Mouse (Mus musculus): ENCODE results near the gene 1700001C02Rik. TPM values are rescaled to one million over a fixed set of nuclear protein-coding genes. Genes with fewer than 3 reads are reported as not detected.

Gene 1700001C02Rik
- total RNA-seq, 2 experiments from 2014 or later: not detected

GRCm38 (mm10) chr5:30490845-30491244, 25.0 kb downstream of the 1700001C02Rik start:
- intact Hi-C loops (cut with DNase I): no loop called here
- no peak for DNase-seq (ENCODE audit: low spot score)

GRCm38 (mm10) chr5:30493723-30494122, 27.9 kb downstream of the 1700001C02Rik start:
- intact Hi-C loops (cut with DNase I): no loop called here
- DNase-seq (ENCODE audit: low spot score): no peak

DNA sequence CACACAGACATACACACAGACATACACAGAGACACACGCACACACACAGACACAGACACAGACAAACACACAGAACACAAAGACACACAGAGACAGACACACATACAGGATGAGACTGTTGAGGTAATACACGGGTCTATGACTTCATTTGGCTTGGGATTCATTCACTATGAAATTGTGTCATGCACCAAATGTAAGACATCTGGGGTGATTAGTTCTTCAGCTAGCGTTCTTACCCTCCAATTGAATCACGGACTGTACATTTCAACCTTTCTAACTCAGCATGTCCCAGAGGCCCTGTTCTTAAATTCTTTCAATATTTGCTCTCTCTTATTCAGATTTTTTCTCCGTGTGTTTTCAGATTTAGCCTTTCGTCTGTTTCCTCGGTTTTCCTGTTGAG, 28.8 kb downstream of the 1700001C02Rik start:
- intact Hi-C loops (cut with DNase I): no loop called here
- no peak for DNase-seq (ENCODE audit: low spot score)

GRCm38 (mm10) chr5:30495288-30495687, 29.4 kb downstream of the 1700001C02Rik start:
- intact Hi-C loops (cut with DNase I): no loop called here

GRCm38 (mm10) chr5:30496821-30497220, 31.0 kb downstream of the 1700001C02Rik start:
- intact Hi-C loops (cut with DNase I): no loop called here
- DNase-seq (ENCODE audit: low spot score): no peak

More at GRCm38 (mm10) chr5:30495288-30495687, 29.4 kb downstream of the 1700001C02Rik start:
- DNase-seq (ENCODE audit: low spot score): no peak

DNA sequence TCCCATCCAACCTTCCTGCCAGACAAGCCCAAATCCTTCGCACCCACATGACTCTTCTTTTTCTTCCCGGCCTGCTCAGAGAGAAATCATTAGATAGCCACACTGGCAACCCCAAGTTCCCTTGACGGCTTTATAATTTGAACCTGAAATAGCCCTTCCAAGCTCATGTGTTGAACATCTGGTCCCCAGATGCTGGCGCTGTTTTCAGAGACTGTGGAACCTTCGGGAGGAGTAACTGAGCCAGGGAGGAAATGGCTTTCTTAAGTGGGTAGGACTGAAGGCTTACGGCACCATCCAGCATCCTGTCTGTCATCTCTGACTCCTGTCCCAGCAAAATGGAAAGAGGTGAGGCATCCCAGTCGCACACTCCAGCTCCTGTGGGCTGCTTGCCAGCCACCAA, 31.5 kb downstream of the 1700001C02Rik start:
- intact Hi-C loops (cut with DNase I): no loop called here

DNA sequence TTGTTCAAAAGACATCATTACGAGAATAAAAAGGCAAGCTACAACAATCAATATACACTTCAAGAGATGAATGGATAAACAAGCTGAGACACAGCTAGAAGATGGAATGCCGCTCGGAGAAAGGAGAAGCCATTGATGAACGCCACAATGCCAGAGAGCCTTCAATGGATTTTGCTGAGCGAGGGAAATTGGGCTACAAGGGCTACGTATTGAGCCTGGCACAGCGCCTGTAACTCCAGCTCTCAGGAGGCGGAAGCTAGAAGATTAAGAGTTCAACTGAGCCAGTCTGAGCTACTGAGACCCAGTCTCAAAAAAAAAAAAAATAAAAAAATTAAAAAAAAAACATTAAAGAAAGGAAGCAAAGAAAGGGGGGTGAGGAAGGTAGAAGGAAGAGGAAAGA, 47.3 kb downstream of the 1700001C02Rik start:
- intact Hi-C loops (cut with DNase I): no loop called here
- DNase-seq (ENCODE audit: low spot score): no peak

More for the DNA sequence above, 31.5 kb downstream of the 1700001C02Rik start:
- no peak for DNase-seq (ENCODE audit: low spot score)

DNA sequence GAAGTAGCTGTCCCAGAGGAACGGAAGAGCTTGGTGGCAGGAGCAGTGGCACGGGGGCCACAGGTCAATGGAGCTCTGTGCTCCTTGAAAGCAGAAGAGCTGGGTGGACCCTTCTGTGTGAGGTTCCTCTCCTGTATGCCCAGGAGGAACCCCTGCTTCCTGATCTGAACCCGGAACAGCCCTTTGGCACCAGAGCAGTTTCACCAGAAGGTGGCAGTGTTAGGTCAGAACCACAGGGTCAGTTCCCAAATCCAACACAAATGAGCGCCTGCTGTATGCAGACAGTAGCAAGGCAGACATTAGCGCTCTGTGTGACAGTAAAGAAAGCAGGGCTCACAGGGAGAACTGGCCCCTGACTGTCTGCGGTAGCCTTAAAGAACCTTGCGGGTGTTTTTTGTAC, 50.5 kb downstream of the 1700001C02Rik start:
- intact Hi-C loops (cut with DNase I): loop anchor here (1.0 to 2.0 kb wide), 2 partner anchors 122 to 166 kb away; no protein-coding TSS in a partner anchor

DNA sequence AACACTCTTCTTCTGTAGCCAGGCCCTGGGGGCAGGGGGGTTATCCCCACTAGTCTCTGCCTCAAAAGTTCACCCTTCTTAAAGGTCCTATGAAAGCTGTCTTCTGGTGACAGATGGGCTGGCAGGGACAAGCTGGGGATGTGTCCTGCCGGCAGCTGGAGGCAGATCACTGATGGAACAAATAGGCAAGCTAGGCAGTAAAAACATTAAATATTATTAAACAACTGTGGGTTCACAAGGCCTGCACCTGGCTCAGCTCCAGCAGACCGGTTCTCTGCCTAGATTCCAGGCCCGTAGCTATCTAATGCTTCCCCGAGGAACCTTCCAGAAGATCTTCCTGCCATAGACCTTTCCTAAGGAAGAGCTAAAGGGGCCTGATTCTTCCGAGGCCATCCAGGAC, 52.3 kb downstream of the 1700001C02Rik start:
- no peak for DNase-seq (ENCODE audit: low spot score)
- intact Hi-C loops (cut with DNase I): no loop called here

More for the DNA sequence above, 50.5 kb downstream of the 1700001C02Rik start:
- no peak for DNase-seq (ENCODE audit: low spot score)

DNA sequence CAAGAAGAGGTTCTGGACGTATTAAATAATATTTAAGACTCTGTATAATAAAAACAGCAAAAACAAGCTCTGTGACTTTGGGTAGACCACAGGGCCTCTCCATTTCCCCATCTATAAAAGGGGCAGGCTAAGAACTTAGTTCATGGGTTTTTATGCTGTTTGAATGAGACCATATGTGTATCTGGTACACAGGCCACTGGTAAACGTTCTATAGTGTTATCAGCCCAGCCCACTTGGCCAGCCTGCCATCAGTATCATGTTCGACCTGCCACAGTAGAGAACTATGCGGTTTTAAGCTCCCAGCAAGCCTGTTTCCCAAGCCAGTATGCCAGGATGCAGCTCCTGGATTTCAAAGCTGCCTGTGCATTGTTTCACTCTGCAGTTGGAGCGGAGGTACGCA, 52.7 kb downstream of the 1700001C02Rik start:
- intact Hi-C loops (cut with DNase I): no loop called here
- no peak for DNase-seq (ENCODE audit: low spot score)

DNA sequence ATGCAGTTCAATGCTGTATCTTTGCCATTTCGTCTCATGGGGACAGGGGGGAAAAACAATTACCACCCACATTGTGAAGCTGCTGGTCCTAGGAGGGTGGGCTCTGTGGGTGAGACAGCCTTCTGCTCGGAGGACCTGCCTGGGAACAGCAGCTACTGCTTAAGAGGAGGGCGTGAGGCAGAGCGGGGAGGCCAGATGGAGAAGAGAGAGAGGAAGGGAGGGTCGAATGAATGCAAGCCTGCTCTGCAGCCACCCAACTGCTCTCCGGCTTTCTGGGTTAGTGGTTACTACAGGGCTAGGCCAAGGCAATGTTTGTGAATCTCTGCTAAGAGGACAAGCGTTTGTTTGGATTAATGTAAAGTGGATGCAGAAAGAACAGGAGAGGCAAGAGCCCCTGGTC, 53.6 kb downstream of the 1700001C02Rik start:
- no peak for DNase-seq (ENCODE audit: low spot score)
- intact Hi-C loops (cut with DNase I): no loop called here

GRCm38 (mm10) chr5:30520214-30520732, 54.4 kb downstream of the 1700001C02Rik start:
- no peak for DNase-seq (ENCODE audit: low spot score)
- intact Hi-C loops (cut with DNase I): no loop called here

- no peak for DNase-seq (ENCODE audit: low spot score)
- intact Hi-C loops (cut with DNase I): no loop called here
Observed at GRCm38 (mm10) chr5:30522406-30522805, 56.6 kb downstream of the 1700001C02Rik start.

- intact Hi-C loops (cut with DNase I): no loop called here
- DNase-seq (ENCODE audit: low spot score): no peak
Observed at GRCm38 (mm10) chr5:30523131-30523530, 57.3 kb downstream of the 1700001C02Rik start.

GRCm38 (mm10) chr5:30524213-30524612, 58.4 kb downstream of the 1700001C02Rik start:
- intact Hi-C loops (cut with DNase I): no loop called here
- no peak for DNase-seq (ENCODE audit: low spot score)

GRCm38 (mm10) chr5:30525920-30526836, 60.3 kb downstream of the 1700001C02Rik start:
- no peak for DNase-seq (ENCODE audit: low spot score)
- intact Hi-C loops (cut with DNase I): no loop called here

DNA sequence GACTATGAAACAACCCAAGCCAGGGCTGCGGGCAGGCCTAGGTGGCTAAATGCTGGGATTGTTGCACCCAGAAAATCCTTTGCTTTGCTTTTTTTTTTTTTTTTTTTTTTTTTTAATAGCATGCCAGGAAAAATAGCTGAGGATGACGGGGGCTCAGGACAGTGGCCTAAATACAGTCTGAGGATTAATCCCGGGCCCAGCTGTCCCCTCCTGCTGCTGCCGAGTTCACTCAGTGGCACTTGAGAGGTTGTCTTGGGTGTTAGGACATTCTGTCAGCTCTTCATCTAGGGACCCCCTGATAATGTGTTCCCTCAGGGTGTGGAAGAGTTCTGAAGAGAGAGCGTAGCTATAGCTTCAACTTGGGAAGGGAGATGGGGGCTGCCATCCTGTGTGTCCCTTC, 61.3 kb downstream of the 1700001C02Rik start:
- intact Hi-C loops (cut with DNase I): no loop called here
- DNase-seq (ENCODE audit: low spot score): no peak

DNA sequence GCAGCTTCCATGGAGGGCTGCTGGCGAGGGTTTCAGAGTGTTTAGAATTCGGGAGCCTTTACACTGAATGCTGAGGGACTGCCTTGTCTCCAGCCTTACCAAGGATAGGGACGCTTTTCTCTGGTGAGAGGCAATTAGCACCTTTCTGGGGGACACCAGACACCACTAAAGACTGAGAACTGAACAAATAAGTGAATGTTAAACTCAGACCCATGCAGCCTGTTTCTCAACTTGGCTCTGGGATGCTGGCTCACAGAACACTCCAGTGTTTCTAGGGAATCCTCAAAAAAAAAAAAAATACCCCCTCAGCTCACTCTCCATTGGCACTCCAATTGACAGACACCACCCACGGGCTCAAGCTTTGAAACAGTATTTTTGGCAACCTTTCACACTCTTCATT, 63.1 kb downstream of the 1700001C02Rik start:
- intact Hi-C loops (cut with DNase I): no loop called here
- DNase-seq (ENCODE audit: low spot score): no peak

All from heart, postnatal 25 days (tissue).